Mouse (Mus musculus) heart, adult 2 months (tissue): ENCODE measurements around the gene Ttyh2.

Experiments used
- CTCF ChIP-seq: fragments of 200-600 bp; IDR thresholded peaks from 2 replicates; pipeline ENCODE4 v1.8.1; 2022; ENCODE audit warnings: antibody characterized with exemption, mild to moderate bottlenecking, moderate library complexity
- EP300 ChIP-seq: fragments of 200-500 bp; IDR thresholded peaks from 2 replicates; pipeline ENCODE4 v1.6.1; 2011; ENCODE audit warnings: low read depth, low read length, control low read depth; ENCODE audit not compliant: insufficient read depth
- POLR2A ChIP-seq: fragments of 200-500 bp; IDR thresholded peaks from 2 replicates; pipeline ENCODE4 v1.6.1; 2011; ENCODE audit warnings: mild to moderate bottlenecking, low read depth, low read length, control low read depth; ENCODE audit not compliant: insufficient read depth

DNA sequence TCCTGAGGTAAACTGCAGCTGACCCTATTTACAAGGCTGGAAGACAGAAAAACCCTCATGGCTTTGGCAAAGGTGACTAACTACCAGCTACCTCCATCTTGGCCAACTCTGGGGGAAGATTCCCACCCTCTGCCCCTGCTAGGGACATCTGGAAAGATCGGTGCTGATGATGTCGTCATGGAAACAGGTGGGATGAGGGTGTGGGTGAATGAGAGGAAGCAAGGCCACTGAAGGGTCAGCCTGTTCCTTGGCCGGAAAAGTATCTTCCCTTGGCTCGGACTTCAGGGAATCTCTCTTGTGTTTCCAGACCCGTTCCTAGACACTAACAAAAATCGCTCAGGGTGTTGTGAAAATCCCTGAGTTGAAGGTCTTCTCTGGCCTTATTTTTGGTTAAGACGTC is 40.3 kb downstream of the Ttyh2 start:
- 0 out of 2 replicates have a peak, but pooled peaks have one; percentile 26 for TF ChIP-seq EP300
- no peak for TF ChIP-seq CTCF
- TF ChIP-seq POLR2A = no peak
